Mouse (Mus musculus) layer of hippocampus, adult 8-10 months (tissue): Measurements from ENCODE around the gene Mkln1. TPM values are rescaled to one million over a fixed set of nuclear protein-coding genes. Genes with fewer than 3 reads are reported as not detected.
"Not testable (repeated sequence)": the region's sequence is repeated elsewhere in the genome, so short reads cannot be mapped to it uniquely, and the experiment has no call there.

Experiments
- DNase-seq, 2 experiments: peaks; one replicate each; pipeline ENCODE4 v3.0.0; 2022; ENCODE audit warnings: low spot score in 2 of 2
- total RNA-seq, 4 experiments: library from RNA; stranded (reverse); gene quantifications; 2 replicates each; pipeline ENCODE4 v1.2.4; 2022

The Mkln1 gene
- total RNA-seq, 4 experiments from 2014 or later, result 160 to 192 (median 175) TPM

- DNase-seq, result no peak
Observed at GRCm38 (mm10) chr6:31549361-31550051, 151.0 kb downstream of the Mkln1 start.

GRCm38 (mm10) chr6:31550876-31551532 lies 152.5 kb downstream of the Mkln1 start:
- DNase-seq, result no peak

GRCm38 (mm10) chr6:31556460-31557100 lies 158.0 kb downstream of the Mkln1 start:
- DNase-seq, result no peak

GRCm38 (mm10) chr6:31560138-31560959 lies 161.8 kb downstream of the Mkln1 start:
- DNase-seq, result no peak

- not testable (repeated sequence) for DNase-seq
Observed at GRCm38 (mm10) chr6:31561948-31562347, 163.4 kb downstream of the Mkln1 start.

GRCm38 (mm10) chr6:31562371-31563080 lies 164.0 kb downstream of the Mkln1 start:
- no peak for DNase-seq

- peak in 1 of 2 experiments; percentile 41 for DNase-seq
Observed at GRCm38 (mm10) chr6:31563235-31564181, 165.0 kb downstream of the Mkln1 start, which contains the start of gene Podxl. Gene Podxl, minus strand, starts transcription at chr6:31563981.

- DNase-seq, result no peak
Observed at GRCm38 (mm10) chr6:31564182-31564531, 165.6 kb downstream of the Mkln1 start.

GRCm38 (mm10) chr6:31564901-31565391 lies 166.4 kb downstream of the Mkln1 start:
- no peak for DNase-seq

Other genes starting within 250 kb of the Mkln1 start
- 10 to 100 TPM; 17.8 to 20.8 (median 18.8) TPM for gene Podxl, start 165.2 kb downstream of the Mkln1 start, total RNA-seq